Mouse (Mus musculus): ENCODE results near the gene Pcp4l1. TPM values are rescaled to one million over a fixed set of nuclear protein-coding genes. Genes with fewer than 3 reads are reported as not detected.

The Pcp4l1 gene
- polyA plus RNA-seq, 1 experiment from 2014 or later = 18.0 TPM

GRCm38 (mm10) chr1:171231844-171232243 is 35.8 kb upstream of the Pcp4l1 start:
- Histone ChIP-seq H3K27me3 (ENCODE audit: insufficient read depth, poor library complexity, severe bottlenecking) (no peaks in the 10 kb centered on the region), H3K27ac (no peak overlapping the region), H3K36me3 (peaks cover 32% of the 10 kb centered on the region), H3K4me1 (peaks cover 30% of the 10 kb centered on the region), H3K9me3 (no peaks in the 10 kb centered on the region), H3K4me3 (no peak overlapping the region)
- 71% methylated on average over 4 of the region's 4 CpGs for whole genome bisulfite sequencing
- no peak for DNase-seq (ENCODE audit: low spot score)

DNA sequence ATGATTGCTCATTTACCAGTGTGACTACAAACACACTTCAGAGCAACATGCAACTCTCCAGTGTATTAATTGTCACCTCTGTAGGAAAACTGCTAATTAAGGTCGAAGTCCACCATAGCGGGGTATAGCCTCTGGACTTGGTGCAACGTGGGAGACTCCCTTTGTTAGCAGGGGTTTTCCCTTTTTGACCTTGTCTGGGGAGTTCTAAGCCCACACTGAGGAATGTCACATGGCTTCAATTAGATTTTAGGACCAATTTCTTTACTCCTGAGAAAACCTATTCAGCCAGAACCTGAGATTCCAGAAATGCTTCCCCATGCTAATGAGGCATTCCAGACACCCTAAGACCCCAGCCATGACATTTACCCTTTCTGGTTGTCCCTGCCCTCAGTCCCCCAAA is 34.1 kb upstream of the Pcp4l1 start:
- Histone ChIP-seq H3K27me3 (ENCODE audit: insufficient read depth, poor library complexity, severe bottlenecking) (no peaks in the 10 kb centered on the region), H3K9me3 (no peaks in the 10 kb centered on the region), H3K36me3 (peaks cover 16% of the 10 kb centered on the region), H3K4me3 (no peak overlapping the region), H3K4me1 (peaks cover 25% of the 10 kb centered on the region), H3K27ac (peak overlapping the region; percentile 16; the same call in 1 of the 2 replicates)
- DNase-seq (ENCODE audit: low spot score) = no peak
- 78% methylated on average over 3 of the region's 3 CpGs for WGBS

DNA sequence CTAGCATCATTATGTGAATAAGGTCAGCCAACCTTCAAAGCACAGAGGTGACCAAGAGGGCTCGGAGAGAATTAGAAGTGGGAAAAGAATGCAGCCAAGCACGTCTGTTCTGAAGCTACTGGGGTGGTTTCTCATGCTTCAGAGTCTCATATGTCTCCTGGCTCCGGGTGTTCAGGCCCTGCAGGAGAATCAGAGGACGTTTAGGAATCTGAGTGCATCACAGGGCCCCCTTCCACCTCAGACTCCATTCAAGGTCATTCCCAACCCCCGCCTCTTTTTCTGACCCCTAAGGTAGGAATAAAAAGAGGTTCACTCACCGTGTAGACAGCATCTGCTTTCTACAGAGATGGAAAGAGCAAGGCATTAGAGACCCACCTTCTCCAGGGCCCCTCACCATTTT is 33.7 kb upstream of the Pcp4l1 start:
- H3K9me3 ChIP-seq = no peaks in the 10 kb centered on the region
- no peak overlapping the region; the same call in none of the 2 replicates for H3K27ac ChIP-seq
- peaks cover 25% of the 10 kb centered on the region for H3K4me1 ChIP-seq
- H3K27me3 ChIP-seq (ENCODE audit: insufficient read depth, poor library complexity, severe bottlenecking) = no peaks in the 10 kb centered on the region
- no peak for DNase-seq (ENCODE audit: low spot score)
- H3K36me3 ChIP-seq = peaks cover 12% of the 10 kb centered on the region
- 62% methylated on average over 6 of the region's 6 CpGs for WGBS
- H3K4me3 ChIP-seq = no peak overlapping the region

GRCm38 (mm10) chr1:171227879-171228278 is 31.8 kb upstream of the Pcp4l1 start:
- no peaks in the 10 kb centered on the region for H3K9me3 ChIP-seq
- H3K36me3 ChIP-seq = no peaks in the 10 kb centered on the region
- peaks cover 10% of the 10 kb centered on the region for H3K4me1 ChIP-seq
- WGBS = 77% methylated on average over 1 of the region's 1 CpGs
- H3K27me3 ChIP-seq (ENCODE audit: insufficient read depth, poor library complexity, severe bottlenecking) = no peaks in the 10 kb centered on the region
- H3K4me3 ChIP-seq = no peak overlapping the region
- no peak for DNase-seq (ENCODE audit: low spot score)
- no peak overlapping the region for H3K27ac ChIP-seq

GRCm38 (mm10) chr1:171226780-171227179 is 30.7 kb upstream of the Pcp4l1 start:
- H3K4me1 ChIP-seq = peaks cover 11% of the 10 kb centered on the region
- H3K36me3 ChIP-seq = no peaks in the 10 kb centered on the region
- no peaks in the 10 kb centered on the region for H3K27me3 ChIP-seq (ENCODE audit: insufficient read depth, poor library complexity, severe bottlenecking)
- no peak for DNase-seq (ENCODE audit: low spot score)
- H3K9me3 ChIP-seq = no peaks in the 10 kb centered on the region
- WGBS = 59% methylated on average over 4 of the region's 4 CpGs
- no peak overlapping the region for H3K4me3 ChIP-seq
- H3K27ac ChIP-seq = no peak overlapping the region

DNA sequence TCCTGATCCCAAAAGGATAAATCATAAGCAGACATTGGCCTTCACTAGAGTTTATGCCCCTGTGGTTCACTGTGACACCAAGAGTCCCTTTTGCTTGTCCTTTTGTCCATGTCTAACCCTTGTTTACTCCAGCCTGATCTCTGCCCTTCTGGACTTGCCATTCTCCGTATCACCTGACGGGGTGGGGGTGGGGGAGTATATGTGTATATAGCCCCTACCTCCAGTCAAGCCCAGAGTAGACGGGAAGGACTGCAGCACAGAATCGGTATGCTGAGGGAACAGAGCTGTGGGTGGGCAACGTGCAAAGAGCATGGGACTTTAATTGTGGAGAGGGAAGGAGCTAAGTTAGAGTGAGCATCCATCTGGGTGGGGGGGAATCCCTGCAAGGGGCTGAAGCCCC is 28.8 kb upstream of the Pcp4l1 start, which contains the start of gene Apoa2:
Gene Apoa2 (plus strand): TSS at position 198 of the 400 bp plus-strand sequence.
- Histone ChIP-seq H3K4me3 (no peak within 1 kb of the TSS; the same call in 1 of the 2 replicates), H3K4me1 (peaks cover 20% of the 10 kb centered on the region), H3K27me3 (ENCODE audit: insufficient read depth, poor library complexity, severe bottlenecking) (no peaks in the 10 kb centered on the region), H3K36me3 (peaks cover 4% of the 10 kb centered on the region), H3K9me3 (no peaks in the 10 kb centered on the region), H3K27ac (0 out of 2 replicates have a peak within 1 kb of the TSS, but pooled peaks have one; percentile 16)
- no peak for DNase-seq (ENCODE audit: low spot score)
- WGBS = 79% methylated on average over 5 of the region's 5 CpGs

- 64% methylated on average over 2 of the region's 2 CpGs for WGBS
- Histone ChIP-seq H3K27me3 (ENCODE audit: insufficient read depth, poor library complexity, severe bottlenecking) (no peaks in the 10 kb centered on the region), H3K4me3 (no peak overlapping the region), H3K27ac (0 out of 2 replicates have a peak overlapping the region, but pooled peaks have one; percentile 16), H3K4me1 (peaks cover 16% of the 10 kb centered on the region), H3K36me3 (peaks cover 15% of the 10 kb centered on the region), H3K9me3 (no peaks in the 10 kb centered on the region)
- no peak for DNase-seq (ENCODE audit: low spot score)
Observed at GRCm38 (mm10) chr1:171223796-171224195, 27.7 kb upstream of the Pcp4l1 start.

DNA sequence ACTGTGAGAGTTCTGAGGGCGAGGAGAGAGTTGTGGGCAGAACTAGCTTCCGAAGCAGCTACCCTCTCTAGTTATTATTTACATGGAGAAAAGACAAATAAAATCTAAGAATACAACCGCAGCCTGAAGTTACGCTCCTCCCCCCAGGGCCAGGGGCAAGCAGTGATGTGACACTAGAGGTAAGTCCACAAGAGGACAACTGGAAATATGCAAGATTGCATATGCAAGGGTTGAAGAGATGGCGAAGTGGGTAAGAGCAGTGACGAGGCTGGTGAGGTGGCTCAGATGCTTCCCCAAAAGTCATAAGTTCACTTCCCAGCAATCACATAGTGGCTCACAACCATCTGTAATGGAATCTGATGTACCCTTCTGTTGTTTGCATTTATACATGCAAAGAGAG is 27.1 kb upstream of the Pcp4l1 start:
- WGBS = 84% methylated on average over 6 of the region's 6 CpGs
- H3K9me3 ChIP-seq = no peaks in the 10 kb centered on the region
- peaks cover 21% of the 10 kb centered on the region for H3K36me3 ChIP-seq
- peak overlapping the region; percentile 77 for H3K4me3 ChIP-seq
- DNase-seq (ENCODE audit: low spot score) = no peak
- H3K27me3 ChIP-seq (ENCODE audit: insufficient read depth, poor library complexity, severe bottlenecking) = no peaks in the 10 kb centered on the region
- peak overlapping the region; percentile 91 for H3K27ac ChIP-seq
- H3K4me1 ChIP-seq = peaks cover 16% of the 10 kb centered on the region

DNA sequence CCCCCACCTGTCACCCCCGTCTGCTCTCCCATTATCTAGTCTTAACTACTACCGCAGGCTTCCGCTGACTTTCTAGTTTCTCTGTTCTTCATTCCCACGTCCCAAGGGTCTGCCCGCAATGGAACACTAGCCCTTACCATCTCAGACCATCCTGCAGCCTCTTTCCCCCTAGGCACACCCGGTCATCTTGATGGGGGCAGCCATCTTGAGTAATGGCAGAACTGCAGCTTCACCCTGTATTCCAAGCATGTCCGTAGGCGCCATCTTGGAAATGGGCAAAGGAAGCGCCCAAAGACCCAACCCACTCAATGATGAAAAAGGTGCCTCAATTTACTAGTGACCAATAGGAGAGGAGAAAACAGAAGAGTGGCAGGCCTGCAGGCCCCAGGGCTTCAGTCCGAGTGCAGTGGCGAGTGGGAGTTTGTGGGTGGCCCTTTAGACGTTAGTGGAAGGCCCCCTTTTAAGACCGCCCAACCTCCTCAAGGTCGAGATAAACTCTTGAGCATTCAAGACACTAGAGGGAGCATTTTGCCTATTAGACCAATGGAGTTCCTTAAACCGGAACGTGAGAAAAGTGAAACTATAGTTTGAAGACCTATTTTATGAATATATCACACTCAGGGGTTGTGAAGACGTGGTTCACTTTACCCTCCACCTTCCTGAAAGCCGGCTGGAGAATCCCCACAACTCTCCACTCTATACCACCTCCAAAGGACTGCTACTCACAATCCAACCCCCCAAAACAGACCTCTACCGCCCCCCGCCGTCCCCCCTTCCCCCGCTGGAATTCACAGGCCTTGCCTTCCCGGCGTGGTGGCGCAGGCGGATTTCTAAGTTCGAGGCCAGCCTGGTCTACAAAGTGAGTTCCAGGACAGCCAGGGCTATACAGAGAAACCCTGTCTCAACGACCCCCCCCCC is 26.4 kb upstream of the Pcp4l1 start, which contains the start of gene Tomm40l:
Gene Tomm40l (minus strand): TSS at position 277 of the 918 bp plus-strand sequence.
- Histone ChIP-seq H3K27ac (peak within 1 kb of the TSS; percentile 91), H3K9me3 (no peaks in the 10 kb centered on the region), H3K36me3 (peaks cover 28% of the 10 kb centered on the region), H3K4me1 (peaks cover 16% of the 10 kb centered on the region), H3K27me3 (ENCODE audit: insufficient read depth, poor library complexity, severe bottlenecking) (no peaks in the 10 kb centered on the region), H3K4me3 (peak within 1 kb of the TSS; percentile 77)
- 2% methylated on average over 28 of the region's 28 CpGs for WGBS
- peak; percentile 99 for DNase-seq (ENCODE audit: low spot score)

- DNase-seq (ENCODE audit: low spot score) = no peak
- Histone ChIP-seq H3K4me3 (peak overlapping the region; percentile 77), H3K27ac (peak overlapping the region; percentile 91), H3K9me3 (no peaks in the 10 kb centered on the region), H3K27me3 (ENCODE audit: insufficient read depth, poor library complexity, severe bottlenecking) (no peaks in the 10 kb centered on the region), H3K4me1 (peaks cover 17% of the 10 kb centered on the region), H3K36me3 (peaks cover 31% of the 10 kb centered on the region)
- 7% methylated on average over 22 of the region's 22 CpGs for WGBS
Observed at GRCm38 (mm10) chr1:171221281-171222193, 25.5 kb upstream of the Pcp4l1 start.

DNA sequence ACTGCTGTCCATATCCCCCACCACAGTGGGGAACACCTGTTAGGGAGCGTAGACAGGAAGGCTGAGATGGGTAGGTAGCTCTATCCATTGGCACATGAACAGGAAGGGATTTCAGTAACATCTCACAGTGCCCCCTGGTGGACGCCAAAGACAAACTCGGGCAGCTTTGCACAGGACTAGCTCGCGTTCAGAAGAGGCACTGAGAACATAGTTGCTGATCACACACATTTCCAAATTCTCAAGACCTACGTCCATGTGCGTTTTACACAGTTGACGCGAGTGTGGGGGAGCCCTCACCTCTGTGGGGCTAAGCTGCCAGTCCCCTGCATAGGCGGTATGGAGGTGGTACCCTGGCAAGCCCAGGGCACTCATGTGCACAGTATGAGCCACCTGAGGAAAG is 24.8 kb upstream of the Pcp4l1 start:
- peak; percentile 91 for DNase-seq (ENCODE audit: low spot score)
- Histone ChIP-seq H3K9me3 (no peaks in the 10 kb centered on the region), H3K4me3 (peak overlapping the region; percentile 77), H3K4me1 (peaks cover 23% of the 10 kb centered on the region), H3K36me3 (peaks cover 31% of the 10 kb centered on the region), H3K27ac (no peak overlapping the region), H3K27me3 (ENCODE audit: insufficient read depth, poor library complexity, severe bottlenecking) (no peaks in the 10 kb centered on the region)
- WGBS = 9% methylated on average over 10 of the region's 10 CpGs

DNA sequence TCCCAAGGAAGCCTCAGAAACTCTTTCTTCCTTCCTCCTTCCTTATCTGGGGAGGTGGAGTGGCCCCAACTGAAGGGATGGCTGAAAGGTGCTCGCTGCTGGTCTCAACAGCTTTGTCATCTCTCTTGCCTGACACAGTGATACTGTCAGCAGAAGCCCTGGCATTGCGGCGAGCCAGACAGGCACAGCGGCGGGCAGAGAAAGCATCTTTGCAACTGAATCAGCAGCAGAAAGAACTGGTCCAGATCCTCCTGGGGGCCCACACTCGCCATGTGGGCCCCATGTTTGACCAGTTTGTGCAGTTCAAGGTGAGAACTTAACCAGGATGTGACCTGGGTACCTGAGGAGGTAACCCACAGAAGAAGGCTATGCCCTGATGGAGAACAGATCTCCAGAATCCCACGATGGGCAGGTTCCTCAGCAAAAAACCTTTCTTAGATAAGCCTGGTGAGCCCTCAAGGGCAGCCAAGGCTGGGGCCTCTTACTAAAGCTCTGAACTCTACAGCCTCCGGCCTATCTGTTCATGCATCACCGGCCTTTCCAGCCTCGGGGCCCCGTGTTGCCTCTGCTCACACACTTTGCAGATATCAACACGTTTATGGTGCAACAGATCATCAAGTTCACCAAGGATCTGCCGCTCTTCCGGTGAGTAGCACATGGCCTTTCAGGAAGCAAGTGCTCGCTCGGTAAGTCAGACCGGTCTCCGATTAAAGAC is 20.3 kb upstream of the Pcp4l1 start:
- Histone ChIP-seq H3K27me3 (ENCODE audit: insufficient read depth, poor library complexity, severe bottlenecking) (0 out of 2 replicates have a peak, but pooled peaks cover 3% of the 10 kb centered on the region), H3K36me3 (peaks cover 31% of the 10 kb centered on the region), H3K4me3 (no peak overlapping the region), H3K4me1 (peaks cover 15% of the 10 kb centered on the region), H3K27ac (no peak overlapping the region), H3K9me3 (no peaks in the 10 kb centered on the region)
- DNase-seq (ENCODE audit: low spot score) = no peak
- 75% methylated on average over 18 of the region's 18 CpGs for WGBS
